Mouse (Mus musculus) brain, embryonic 14.5 days (tissue): ENCODE measurements around the gene G6pc3.

Experiments used
- CTCF ChIP-seq: fragments of 200-500 bp; IDR thresholded peaks from 2 replicates; pipeline ENCODE4 v1.5.1; 2012; ENCODE audit warnings: inconsistent platforms, mild to moderate bottlenecking, moderate library complexity, borderline replicate concordance; ENCODE audit not compliant: insufficient read depth, insufficient read length; ENCODE audit errors: extremely low read depth
- POLR2A ChIP-seq: fragments of 200-500 bp; IDR thresholded peaks from 2 replicates; pipeline ENCODE4 v1.6.1; 2012; ENCODE audit warnings: mild to moderate bottlenecking, inconsistent platforms, borderline replicate concordance; ENCODE audit not compliant: poor library complexity, insufficient read depth, insufficient read length, severe bottlenecking; ENCODE audit errors: extremely low read depth

DNA sequence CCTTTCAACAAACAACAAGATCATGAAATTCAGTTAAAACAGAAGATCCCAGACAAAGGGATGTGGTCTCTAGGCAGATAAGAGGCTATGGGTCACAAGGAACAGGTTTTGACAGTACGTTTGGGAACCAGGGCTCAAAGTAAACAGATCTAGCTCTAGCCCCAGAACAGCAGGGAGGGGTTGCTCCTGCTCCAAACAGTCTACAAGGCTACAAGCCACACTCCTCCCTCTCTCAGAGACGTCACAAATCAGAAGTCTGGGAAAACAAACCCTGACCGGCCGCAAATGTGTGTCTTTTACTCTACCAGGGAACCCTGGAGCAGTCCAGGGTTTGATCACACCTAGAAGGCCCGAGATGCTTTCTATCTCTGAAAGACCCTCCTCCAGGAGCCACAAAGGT, 21.6 kb downstream of the G6pc3 start:
- TF ChIP-seq POLR2A (no peak), CTCF (no peak)
